Mouse (Mus musculus) mouse embryonic stem cell (cell line): ENCODE data around the gene Osbpl5.
"Not testable (repeated sequence)": the region's sequence is repeated elsewhere in the genome, so short reads cannot be mapped to it uniquely, and the experiment has no call there.

Experiments used
- in situ Hi-C, 2 experiments: fragments of 300-500 bp; cut with MboI; formaldehyde crosslinking; loops; 1 replicate in 1 of 2; 3 replicates in 1 of 2; pipeline ENCODE4 v1.14.3; 2019 to 2020; ENCODE audit warnings: low sequenced_read_pairs in 2 of 2, low pct_unique_long_range_greater_than_20kb in 1 of 2, mixed read lengths in 1 of 2; ENCODE audit not compliant: unreplicated experiment in 1 of 2

Gene Osbpl5

DNA sequence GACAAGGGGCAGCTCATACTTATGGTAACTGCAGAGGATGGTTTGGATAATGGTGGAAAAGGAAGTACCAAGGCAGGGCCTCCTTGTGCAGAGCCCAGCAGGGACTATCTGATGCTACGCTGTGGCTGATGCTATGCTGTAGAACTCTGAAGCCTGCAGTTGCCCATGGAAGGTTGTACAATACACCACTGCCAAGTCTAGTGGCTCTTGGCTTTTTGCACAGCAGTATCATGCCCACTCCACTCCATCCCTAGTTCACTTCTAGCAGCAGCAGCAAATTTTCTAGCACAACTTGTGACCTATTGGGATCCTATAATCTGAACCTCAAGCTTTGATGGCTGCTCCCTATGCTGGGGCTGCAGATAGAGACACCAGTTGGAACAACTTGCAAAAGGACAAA is 75.2 kb downstream of the Osbpl5 start:
- in situ Hi-C loops: no loop called here

DNA sequence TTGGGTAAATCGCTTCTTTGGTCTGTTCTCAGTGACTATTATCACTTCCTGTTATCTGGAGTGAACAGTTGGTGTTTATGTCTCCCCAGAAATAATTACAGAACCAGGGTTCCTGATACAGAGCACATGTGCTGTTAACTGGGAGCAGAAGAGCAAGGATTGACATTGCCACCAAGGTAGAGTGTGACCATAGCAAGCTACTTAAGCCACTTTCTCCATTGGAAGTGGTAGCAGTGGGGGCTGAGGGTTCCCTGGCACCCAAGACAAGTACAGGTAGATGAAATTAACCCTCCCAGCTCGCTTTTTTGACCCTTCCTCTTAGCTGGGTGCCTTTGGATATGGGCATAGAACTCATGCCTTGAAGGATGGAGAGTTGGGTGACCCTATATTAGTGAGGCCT is 75.9 kb downstream of the Osbpl5 start:
- in situ Hi-C loops: not testable (repeated sequence)

DNA sequence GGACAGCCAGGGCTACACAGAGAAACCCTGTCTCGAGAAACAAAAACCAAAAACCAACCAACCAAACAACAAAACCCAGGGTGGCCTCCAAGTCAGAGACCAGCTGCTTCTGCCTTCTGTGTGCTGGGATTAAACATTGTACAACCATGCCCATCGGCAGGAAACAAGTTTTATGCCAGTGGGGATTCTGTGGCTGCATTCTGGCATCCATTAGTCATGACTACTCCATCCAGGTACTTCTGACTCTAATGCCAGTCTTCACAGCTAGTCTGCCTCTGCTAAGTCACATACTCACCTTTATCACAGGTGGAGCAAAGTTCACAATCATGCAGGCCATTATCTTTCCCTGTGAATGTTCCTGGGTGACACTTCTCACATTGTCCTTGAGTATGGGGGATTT is 77.1 kb downstream of the Osbpl5 start:
- in situ Hi-C loops: not testable (repeated sequence)

DNA sequence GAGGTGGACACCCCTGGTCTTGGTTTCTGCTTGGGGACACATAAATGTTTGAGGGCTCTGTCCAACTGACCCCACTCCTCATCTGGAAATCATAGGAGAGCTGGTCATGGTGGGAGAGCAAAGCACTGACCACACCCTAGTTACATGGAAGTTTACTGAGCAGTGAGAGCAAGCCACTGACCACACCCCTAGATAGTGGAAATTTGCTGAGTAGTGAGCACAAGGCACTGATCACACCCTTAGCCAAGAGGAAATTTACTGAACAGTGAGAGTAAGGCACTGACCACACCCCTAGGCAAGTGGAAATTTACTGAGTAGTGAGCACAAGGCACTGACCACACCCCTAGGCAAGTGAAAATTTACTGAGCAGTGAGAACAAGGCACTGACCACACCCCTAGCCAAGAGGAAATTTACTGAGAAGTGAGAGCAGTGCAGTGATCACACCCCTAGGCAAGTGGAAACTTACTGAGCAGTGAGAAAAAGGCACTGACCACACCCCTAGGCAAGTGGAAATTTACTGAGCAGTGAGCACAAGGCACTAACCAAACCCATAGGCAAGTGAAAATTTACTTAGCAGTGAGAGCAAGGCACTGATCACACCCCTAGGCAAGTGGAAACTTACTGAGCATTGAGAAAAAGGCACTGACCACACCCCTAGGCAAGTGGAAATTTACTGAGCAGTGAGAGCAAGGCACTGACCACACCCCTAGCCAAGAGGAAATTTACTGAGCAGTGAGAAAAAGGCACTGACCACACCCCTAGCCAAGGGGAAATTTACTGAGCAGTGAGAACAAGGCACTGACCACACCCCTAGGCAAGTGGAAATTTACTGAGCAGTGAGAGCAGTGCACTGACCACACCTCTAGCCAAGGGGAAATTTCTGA is 90.1 kb downstream of the Osbpl5 start:
- in situ Hi-C loops: no loop called here

DNA sequence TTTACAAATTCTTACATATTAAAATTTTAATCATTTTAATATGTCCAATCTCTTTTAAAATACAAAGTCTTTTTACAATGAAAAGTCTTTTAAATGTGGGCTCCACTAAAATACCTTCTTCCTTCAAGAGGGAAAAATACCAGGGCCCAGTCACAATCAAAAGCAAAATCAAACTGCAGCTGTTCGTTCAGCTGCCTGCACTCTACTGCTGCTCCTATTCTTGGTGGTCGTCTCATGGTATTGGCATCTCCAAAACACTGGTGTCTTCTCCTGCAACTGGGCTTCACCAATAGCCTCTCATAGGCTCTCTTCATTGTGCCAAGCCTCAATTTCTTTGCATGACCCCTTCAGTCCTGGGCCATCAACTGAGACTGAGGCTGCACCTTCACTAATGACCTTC is 93.3 kb downstream of the Osbpl5 start:
- in situ Hi-C loops: no loop called here

DNA sequence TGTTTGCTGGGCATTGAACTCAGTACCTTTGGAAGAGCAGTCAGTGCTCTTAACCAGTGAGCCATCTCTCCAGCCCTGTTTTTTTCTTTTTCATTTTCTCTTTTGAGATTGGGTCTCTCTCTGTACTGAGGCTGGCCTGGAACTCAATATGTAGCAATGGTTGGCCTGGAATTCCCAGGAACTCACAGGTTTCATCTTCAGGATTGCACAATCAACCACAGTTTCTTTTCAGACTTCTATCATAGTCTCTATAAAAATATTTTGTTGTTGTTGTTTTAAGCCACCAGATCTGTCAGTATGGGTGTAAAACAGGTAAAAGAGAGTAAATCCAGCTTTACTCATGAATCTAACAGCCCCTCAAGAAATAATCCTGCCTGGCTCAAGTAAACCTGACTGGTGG is 96.0 kb downstream of the Osbpl5 start:
- in situ Hi-C loops: no loop called here

DNA sequence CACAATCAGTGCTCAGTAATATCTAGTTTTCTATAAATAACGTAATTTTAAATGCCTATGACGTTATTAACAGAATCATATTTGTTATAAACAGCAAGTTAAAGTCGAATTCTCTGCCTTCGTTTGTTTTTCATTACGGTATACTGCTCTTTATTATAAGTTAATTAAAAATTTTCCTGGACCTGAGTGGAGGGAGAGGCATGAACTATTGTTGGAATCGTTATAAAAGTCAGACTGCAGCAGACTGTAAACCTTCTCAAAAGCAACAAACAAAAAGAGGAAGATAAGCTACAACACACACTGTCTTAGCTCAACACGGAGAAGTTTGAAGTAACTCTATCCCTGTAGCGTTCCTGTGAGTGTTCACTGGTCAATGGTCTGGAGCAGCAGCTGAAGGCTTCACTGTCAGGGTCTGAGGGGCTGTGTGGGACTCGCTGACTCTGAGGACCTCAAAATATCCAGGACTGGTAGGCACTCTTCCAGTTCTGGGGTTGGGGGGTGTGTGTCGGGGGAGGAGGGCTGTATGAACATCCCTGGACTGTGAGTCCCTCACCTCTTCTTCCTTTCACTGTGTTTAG is 106.9 kb downstream of the Osbpl5 start:
- in situ Hi-C loops: not testable (repeated sequence)

DNA sequence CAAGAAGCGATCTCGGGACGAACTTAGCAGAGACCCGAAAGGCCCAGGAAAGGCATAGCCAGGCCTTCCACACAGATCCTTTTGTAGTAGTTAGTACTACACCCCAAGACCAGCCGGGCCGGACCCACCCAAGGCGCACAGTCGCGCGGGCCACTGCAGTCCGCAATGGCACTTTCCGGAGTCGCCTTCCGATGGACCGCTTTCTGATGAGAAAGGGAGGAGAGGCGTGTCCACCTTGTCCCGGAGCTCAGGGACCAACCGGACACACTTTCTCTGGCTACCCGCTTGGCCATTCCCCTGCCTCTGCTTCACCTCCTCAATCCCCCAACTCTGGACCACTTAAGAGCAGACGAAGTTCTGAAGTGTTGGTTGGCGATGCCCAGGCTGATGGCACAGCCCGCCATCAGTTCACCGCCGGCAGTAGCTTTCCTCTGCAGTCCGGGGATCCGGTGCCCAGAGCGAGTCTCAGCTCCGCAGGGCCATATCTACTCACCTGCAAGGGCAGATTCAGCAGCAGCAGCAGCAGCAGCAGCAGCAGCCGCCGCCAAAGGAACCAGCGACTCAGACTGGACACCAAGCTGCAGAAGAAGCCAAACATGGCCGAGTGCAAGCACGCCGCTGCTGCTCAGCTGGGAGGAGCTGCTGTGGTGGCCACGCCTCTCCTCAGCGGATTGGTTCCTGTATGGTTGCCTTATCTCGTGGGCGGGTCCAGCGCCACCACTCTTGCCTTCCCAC is 107.6 kb downstream of the Osbpl5 start, which contains the start of gene Tnfrsf22:
Gene Tnfrsf22 (minus strand): TSS at position 628 of the 735 bp plus-strand sequence.
- in situ Hi-C loops: no loop called here

DNA sequence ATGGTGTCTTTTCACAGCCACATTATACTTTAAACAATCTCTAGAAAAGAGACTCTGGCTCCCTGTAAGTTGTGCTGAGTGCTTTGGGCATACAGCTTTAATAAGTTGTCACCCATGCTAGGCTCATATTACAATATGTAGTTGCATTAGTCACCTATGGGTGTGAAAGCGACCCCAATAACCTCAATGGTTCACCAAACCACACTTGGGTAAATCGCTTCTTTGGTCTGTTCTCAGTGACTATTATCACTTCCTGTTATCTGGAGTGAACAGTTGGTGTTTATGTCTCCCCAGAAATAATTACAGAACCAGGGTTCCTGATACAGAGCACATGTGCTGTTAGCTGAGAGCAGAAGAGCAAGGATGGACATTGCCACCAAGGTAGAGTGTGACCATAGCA is 112.8 kb downstream of the Osbpl5 start:
- in situ Hi-C loops: not testable (repeated sequence)
